Mouse (Mus musculus) lung, embryonic 16.5 days (tissue): Measurements from ENCODE around the gene Tpp2. TPM values are rescaled to one million over a fixed set of nuclear protein-coding genes. Genes with fewer than 3 reads are reported as not detected.

Experiments used
- ATAC-seq: fragments of 200-750 bp; cut with Nextera tagmentation; 2 replicates; pipeline ENCODE4 v1.8.0; 2017; ENCODE audit warnings: low read depth, mild to moderate bottlenecking, moderate library complexity
- H3K27ac ChIP-seq: fragments of 300-500 bp; sonication (generic); 2 replicates; pipeline ENCODE4 v1.5.1; 2014; ENCODE audit warnings: mild to moderate bottlenecking, control low read depth, low read length
- H3K27me3 ChIP-seq: fragments of 300-500 bp; sonication (generic); 2 replicates; pipeline ENCODE4 v1.6.1; 2014; ENCODE audit warnings: low read depth, low read length, mixed read lengths; ENCODE audit not compliant: control insufficient read depth, insufficient read depth
- H3K36me3 ChIP-seq: fragments of 300-500 bp; sonication (generic); 2 replicates; pipeline ENCODE4 v1.6.1; 2014; ENCODE audit warnings: low read length; ENCODE audit not compliant: control insufficient read depth, insufficient read depth
- H3K4me1 ChIP-seq: fragments of 300-500 bp; sonication (generic); replicated peaks from 2 replicates; pipeline ENCODE4 v1.6.1; 2014; ENCODE audit warnings: low read length, mixed read lengths; ENCODE audit not compliant: control insufficient read depth, insufficient read depth
- H3K4me2 ChIP-seq: fragments of 300-500 bp; sonication (generic); 2 replicates; pipeline ENCODE4 v1.6.1; 2014; ENCODE audit warnings: low read depth, low read length, control low read depth
- H3K4me3 ChIP-seq: fragments of 300-500 bp; sonication (generic); 2 replicates; pipeline ENCODE4 v1.5.1; 2014; ENCODE audit warnings: mild to moderate bottlenecking, low read length, control low read depth
- H3K9ac ChIP-seq: fragments of 300-500 bp; sonication (generic); 2 replicates; pipeline ENCODE4 v1.6.1; 2014; ENCODE audit warnings: low read length, control low read depth
- H3K9me3 ChIP-seq: fragments of 300-500 bp; sonication (generic); 2 replicates; pipeline ENCODE4 v1.6.1; 2016; ENCODE audit warnings: low read length; ENCODE audit not compliant: control insufficient read depth
- WGBS: fragments of 180-500 bp; shearing (Covaris S2); extraction: QIAGEN DNeasy Blood & Tissue Kit; methylation state at CpG from one replicate; pipeline ENCODE4 v1.1.7; 2014; 5-methylcytosine and 5-hydroxymethylcytosine counted together
- polyA plus RNA-seq: library from polyadenylated mRNA; unstranded; fragments of >200 nt; fragmentation: Nextera tagmentation; extraction: Ambion mirVana; gene quantifications from 2 replicates; pipeline ENCODE4 v1.2.1, GENCODE M21; 2015

Gene Tpp2
- polyA plus RNA-seq, 1 experiment from 2014 or later, result 62.9 TPM

GRCm38 (mm10) chr1:43916854-43917253 is 16.6 kb upstream of the Tpp2 start:
- Histone ChIP-seq H3K9me3 (no peaks in the 10 kb centered on the region), H3K4me1 (no peaks in the 10 kb centered on the region), H3K9ac (no peak overlapping the region), H3K4me2 (no peak overlapping the region), H3K27ac (no peak overlapping the region), H3K4me3 (no peak overlapping the region), H3K27me3 (no peaks in the 10 kb centered on the region), H3K36me3 (no peaks in the 10 kb centered on the region)
- WGBS, result 45% methylated on average over 2 of the region's 2 CpGs
- no peak for ATAC-seq

GRCm38 (mm10) chr1:43934416-43934810 is 966 bp downstream of the Tpp2 start:
- peak overlapping the region; percentile 98 for H3K9ac ChIP-seq
- H3K4me3 ChIP-seq, result peak overlapping the region; percentile 100
- peaks cover 11% of the 10 kb centered on the region for H3K4me1 ChIP-seq
- peak overlapping the region; percentile 67 for H3K4me2 ChIP-seq
- H3K36me3 ChIP-seq, result no peaks in the 10 kb centered on the region
- ATAC-seq, result no peak
- H3K9me3 ChIP-seq, result no peaks in the 10 kb centered on the region
- H3K27me3 ChIP-seq, result no peaks in the 10 kb centered on the region
- WGBS, result 1% methylated on average over 17 of the region's 17 CpGs
- peak overlapping the region; percentile 95 for H3K27ac ChIP-seq

GRCm38 (mm10) chr1:43939310-43939709 is 5.9 kb downstream of the Tpp2 start:
- H3K4me2 ChIP-seq, result no peak overlapping the region
- H3K27ac ChIP-seq, result no peak overlapping the region
- H3K4me3 ChIP-seq, result no peak overlapping the region
- no peaks in the 10 kb centered on the region for H3K27me3 ChIP-seq
- H3K4me1 ChIP-seq, result peaks cover 9% of the 10 kb centered on the region
- peaks cover 5% of the 10 kb centered on the region for H3K36me3 ChIP-seq
- H3K9ac ChIP-seq, result no peak overlapping the region
- 95% methylated on average over 1 of the region's 1 CpGs for WGBS
- no peak for ATAC-seq
- H3K9me3 ChIP-seq, result no peaks in the 10 kb centered on the region

GRCm38 (mm10) chr1:43941476-43942217 is 8.2 kb downstream of the Tpp2 start:
- 87% methylated on average over 7 of the region's 7 CpGs for WGBS
- ATAC-seq, result no peak

GRCm38 (mm10) chr1:43942814-43943213 is 9.4 kb downstream of the Tpp2 start:
- WGBS, result 90% methylated on average over 2 of the region's 2 CpGs
- Histone ChIP-seq H3K4me1 (no peaks in the 10 kb centered on the region), H3K9ac (no peak overlapping the region), H3K36me3 (peaks cover 9% of the 10 kb centered on the region), H3K4me2 (no peak overlapping the region), H3K4me3 (no peak overlapping the region), H3K9me3 (no peaks in the 10 kb centered on the region), H3K27me3 (no peaks in the 10 kb centered on the region), H3K27ac (no peak overlapping the region)
- no peak for ATAC-seq

More at GRCm38 (mm10) chr1:43941476-43942217, 8.2 kb downstream of the Tpp2 start:
- Histone ChIP-seq H3K9me3 (no peaks in the 10 kb centered on the region), H3K4me2 (no peak overlapping the region), H3K27me3 (no peaks in the 10 kb centered on the region), H3K4me3 (no peak overlapping the region), H3K36me3 (peaks cover 9% of the 10 kb centered on the region), H3K4me1 (no peaks in the 10 kb centered on the region), H3K9ac (no peak overlapping the region), H3K27ac (no peak overlapping the region)

- no peak overlapping the region for H3K4me2 ChIP-seq
- H3K9me3 ChIP-seq, result no peaks in the 10 kb centered on the region
- H3K36me3 ChIP-seq, result peaks cover 25% of the 10 kb centered on the region
- no peak for ATAC-seq
- H3K27ac ChIP-seq, result no peak overlapping the region
- no peaks in the 10 kb centered on the region for H3K4me1 ChIP-seq
- H3K4me3 ChIP-seq, result no peak overlapping the region
- no peak overlapping the region for H3K9ac ChIP-seq
- 90% methylated on average over 3 of the region's 3 CpGs for WGBS
- no peaks in the 10 kb centered on the region for H3K27me3 ChIP-seq
Observed at GRCm38 (mm10) chr1:43953679-43954078, 20.2 kb downstream of the Tpp2 start.

GRCm38 (mm10) chr1:43964381-43964780 is 30.9 kb downstream of the Tpp2 start:
- Histone ChIP-seq H3K4me3 (no peak overlapping the region), H3K9me3 (no peaks in the 10 kb centered on the region), H3K4me1 (no peaks in the 10 kb centered on the region), H3K9ac (no peak overlapping the region), H3K36me3 (peaks cover 10% of the 10 kb centered on the region), H3K27me3 (no peaks in the 10 kb centered on the region), H3K27ac (no peak overlapping the region), H3K4me2 (no peak overlapping the region)
- 85% methylated on average over 4 of the region's 4 CpGs for WGBS
- ATAC-seq, result no peak

- Histone ChIP-seq H3K4me1 (no peaks in the 10 kb centered on the region), H3K9ac (no peak overlapping the region), H3K4me3 (no peak overlapping the region), H3K9me3 (no peaks in the 10 kb centered on the region), H3K36me3 (peaks cover 6% of the 10 kb centered on the region), H3K27ac (no peak overlapping the region), H3K27me3 (no peaks in the 10 kb centered on the region), H3K4me2 (no peak overlapping the region)
- WGBS, result 84% methylated on average over 4 of the region's 4 CpGs
- ATAC-seq, result no peak
Observed at GRCm38 (mm10) chr1:43966756-43967155, 33.3 kb downstream of the Tpp2 start.

GRCm38 (mm10) chr1:43969361-43969760 is 35.9 kb downstream of the Tpp2 start:
- Histone ChIP-seq H3K4me3 (no peak overlapping the region), H3K36me3 (peaks cover 5% of the 10 kb centered on the region; the same call in 1 of the 2 replicates), H3K27ac (no peak overlapping the region), H3K9me3 (no peaks in the 10 kb centered on the region), H3K4me1 (no peaks in the 10 kb centered on the region), H3K9ac (no peak overlapping the region), H3K27me3 (no peaks in the 10 kb centered on the region), H3K4me2 (no peak overlapping the region)
- ATAC-seq, result no peak
- 76% methylated on average over 3 of the region's 3 CpGs for WGBS
